Mouse (Mus musculus) lung, postnatal 10 days (tissue): ENCODE measurements around the gene Ric3.

Experiments used
- DNase-seq: peaks from one replicate; pipeline ENCODE4 v3.0.0; 2021

Gene Ric3

GRCm38 (mm10) chr7:108996156-108996555 lies 87.0 kb downstream of the Ric3 start:
- no peak for DNase-seq

GRCm38 (mm10) chr7:108993881-108994291 lies 89.2 kb downstream of the Ric3 start:
- no peak for DNase-seq

- DNase-seq, result peak; percentile 80
These were observed 89.9 kb downstream of the Ric3 start for GRCm38 (mm10) chr7:108993230-108993629.

GRCm38 (mm10) chr7:108991207-108991606 lies 91.9 kb downstream of the Ric3 start:
- no peak for DNase-seq

- DNase-seq, result no peak
These were observed 97.0 kb downstream of the Ric3 start for GRCm38 (mm10) chr7:108985934-108986708.
